Mouse (Mus musculus) forebrain, postnatal 0 days (tissue): ENCODE results near the gene Vezf1. TPM values are rescaled to one million over a fixed set of nuclear protein-coding genes. Genes with fewer than 3 reads are reported as not detected.
A peak's percentile ranks its signal among the peaks of the same experiment; 100 is the strongest.

Source experiments
- ATAC-seq: fragments of 200-750 bp; cut with Nextera tagmentation; 2 replicates; pipeline ENCODE4 v1.8.0; 2017; ENCODE audit warnings: mild to moderate bottlenecking, moderate library complexity
- DNase-seq: peaks from one replicate; pipeline ENCODE4 v3.0.0-alpha.2; 2015
- H3K27ac ChIP-seq: fragments of 300-500 bp; sonication (generic); 2 replicates; pipeline ENCODE4 v1.5.1; 2014; ENCODE audit warnings: low read depth, mild to moderate bottlenecking, antibody characterized with exemption, low read length, moderate library complexity, mixed read lengths
- H3K27me3 ChIP-seq: fragments of 300-500 bp; sonication (generic); 2 replicates; pipeline ENCODE4 v1.6.1; 2014; ENCODE audit warnings: mild to moderate bottlenecking, low read length, mixed read lengths; ENCODE audit not compliant: insufficient read depth
- H3K36me3 ChIP-seq: fragments of 300-500 bp; sonication (generic); 2 replicates; pipeline ENCODE4 v1.6.1; 2014; ENCODE audit warnings: mild to moderate bottlenecking, moderate library complexity; ENCODE audit not compliant: insufficient read depth
- H3K4me1 ChIP-seq: fragments of 300-500 bp; sonication (generic); 2 replicates; pipeline ENCODE4 v1.6.1; 2014; ENCODE audit warnings: antibody characterized with exemption; ENCODE audit not compliant: insufficient read depth
- H3K4me2 ChIP-seq: fragments of 300-500 bp; sonication (generic); 2 replicates; pipeline ENCODE4 v1.6.1; 2014; ENCODE audit warnings: low read depth, mild to moderate bottlenecking, moderate library complexity
- H3K4me3 ChIP-seq: fragments of 300-500 bp; sonication (generic); 2 replicates; pipeline ENCODE4 v1.5.1; 2014; ENCODE audit warnings: low read depth, low read length, mixed read lengths
- H3K9ac ChIP-seq: fragments of 300-500 bp; sonication (generic); 2 replicates; pipeline ENCODE4 v1.6.1; 2014; ENCODE audit warnings: mild to moderate bottlenecking
- H3K9me3 ChIP-seq: fragments of 300-500 bp; sonication (generic); 2 replicates; pipeline ENCODE4 v1.6.1; 2016; ENCODE audit warnings: low read length
- CTCF ChIP-seq: sonication (generic); IDR thresholded peaks from 2 replicates; pipeline ENCODE4 v1.5.1; 2016; ENCODE audit warnings: antibody characterized with exemption, control low read depth, low read depth
- WGBS: fragments of 180-500 bp; shearing (Covaris S2); extraction: QIAGEN DNeasy Blood & Tissue Kit; methylation state at CpG from one replicate; pipeline ENCODE4 v1.1.7; 2014; 5-methylcytosine and 5-hydroxymethylcytosine counted together
- polyA plus RNA-seq: library from polyadenylated mRNA; unstranded; fragments of >200 nt; fragmentation: Nextera tagmentation; extraction: Ambion mirVana; gene quantifications from 2 replicates; pipeline ENCODE4 v1.2.1, GENCODE M21; 2015
- total RNA-seq: library from RNA; depleted of rRNA; stranded (reverse); fragments of >200 nt; gene quantifications from 2 replicates; pipeline ENCODE4 v1.2.3, GENCODE M21; 2014

Vezf1 gene
- total and polyA plus RNA-seq, 2 experiments from 2014 or later: 34.6 to 43.7 TPM

DNA sequence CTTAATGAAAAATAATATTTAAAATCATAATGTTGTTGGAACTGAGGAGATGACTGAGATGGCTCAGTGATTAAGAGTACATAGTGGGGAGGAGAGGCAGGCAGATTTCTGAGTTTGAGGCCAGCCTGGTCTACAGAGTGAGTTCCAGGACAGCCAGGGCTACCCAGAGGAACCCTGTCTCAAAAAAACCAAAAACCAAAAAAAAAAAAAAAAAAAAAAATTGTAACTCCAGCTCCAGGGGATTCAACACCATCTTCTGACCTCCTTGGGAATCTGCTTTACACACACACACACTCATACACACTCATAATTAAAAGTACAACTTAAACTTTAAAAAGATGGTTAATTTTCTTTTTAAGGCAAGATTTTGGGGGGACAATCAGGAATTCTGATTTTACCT, 2.3 kb upstream of the Vezf1 start:
- ATAC-seq: no peak
- Histone ChIP-seq H3K4me3 (no peak overlapping the region), H3K27ac (no peak overlapping the region)

DNA sequence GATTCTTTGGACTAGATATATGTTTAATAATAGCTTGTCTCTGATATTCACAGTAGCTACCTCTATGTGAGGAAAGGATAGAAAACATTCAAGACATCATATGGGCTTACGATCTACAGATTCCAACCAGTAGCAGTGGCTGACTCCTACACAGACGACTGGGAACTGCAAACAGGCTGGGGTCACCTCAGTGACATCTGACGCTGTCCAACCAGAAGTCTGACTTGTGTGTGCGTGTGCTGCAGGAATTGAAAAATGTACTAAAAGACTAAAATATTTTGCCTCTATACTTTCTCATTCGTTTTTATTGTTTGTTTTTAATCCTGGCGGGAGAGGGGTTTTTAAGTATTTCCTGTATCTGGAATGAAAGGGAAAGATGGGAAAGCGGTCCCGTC, 891 bp upstream of the Vezf1 start:
- no peaks in the 10 kb centered on the region for H3K27me3 ChIP-seq
- no peak for ATAC-seq
- H3K9me3 ChIP-seq: no peaks in the 10 kb centered on the region
- no peak for TF ChIP-seq CTCF
- peak overlapping the region; percentile 90 for H3K4me2 ChIP-seq
- peaks cover 21% of the 10 kb centered on the region for H3K4me1 ChIP-seq
- H3K36me3 ChIP-seq: no peaks in the 10 kb centered on the region
- H3K4me3 ChIP-seq: peak overlapping the region; percentile 97
- H3K9ac ChIP-seq: peak overlapping the region; percentile 96
- 3% methylated on average over 8 of the region's 8 CpGs for WGBS
- H3K27ac ChIP-seq: peak overlapping the region; percentile 95
- no peak for DNase-seq

More for the DNA sequence above, 2.3 kb upstream of the Vezf1 start:
- no peak for DNase-seq
- Histone ChIP-seq H3K9ac (no peak overlapping the region), H3K9me3 (no peaks in the 10 kb centered on the region), H3K4me2 (no peak overlapping the region), H3K36me3 (no peaks in the 10 kb centered on the region), H3K4me1 (peaks cover 14% of the 10 kb centered on the region), H3K27me3 (no peaks in the 10 kb centered on the region)
- no peak for TF ChIP-seq CTCF

DNA sequence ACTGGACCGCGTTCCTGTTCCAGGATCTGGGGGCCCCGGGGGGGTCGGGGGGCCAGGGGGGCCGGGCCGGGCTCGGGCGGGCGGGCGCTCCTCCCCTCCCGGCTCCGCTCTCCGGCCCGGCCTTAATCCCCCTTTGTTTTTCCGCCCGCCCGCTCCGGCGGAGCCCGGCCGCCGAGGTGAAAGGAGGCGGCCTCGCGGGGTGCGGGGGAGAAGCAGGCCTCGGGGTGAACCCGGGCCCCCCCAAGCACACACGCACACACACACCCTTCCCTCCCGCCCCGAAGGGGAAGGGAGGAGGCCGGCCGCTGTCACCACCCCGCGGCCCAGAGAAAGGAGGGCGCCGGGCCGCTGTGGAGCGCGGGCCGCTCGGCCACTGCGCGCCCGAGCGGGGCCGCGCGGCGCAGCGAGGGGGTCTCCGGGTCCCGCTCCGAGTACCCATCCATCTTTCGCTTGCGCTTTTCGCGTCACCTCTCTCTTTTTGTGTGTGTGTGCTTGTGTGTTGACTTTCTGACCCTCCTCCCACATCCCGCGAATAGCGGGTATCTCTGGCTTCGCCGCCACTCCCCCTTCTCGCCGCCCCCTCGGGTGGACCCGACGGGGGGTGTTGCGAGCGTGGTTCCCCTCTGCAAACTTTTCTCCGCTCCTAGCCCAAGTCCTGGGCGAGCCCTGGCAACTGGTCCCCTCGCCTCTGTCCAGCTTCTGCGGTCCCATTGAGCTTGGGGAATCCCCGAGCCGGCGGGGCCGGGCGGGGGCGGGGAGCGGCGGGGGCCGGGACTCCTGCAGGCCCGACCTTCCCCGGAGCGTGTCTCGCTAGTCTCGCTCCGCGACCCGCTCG, 549 bp downstream of the Vezf1 start:
- ATAC-seq (peak; percentile 60), DNase-seq (peak; percentile 37)
- H3K27me3 ChIP-seq: no peaks in the 10 kb centered on the region
- H3K4me3 ChIP-seq: peak overlapping the region; percentile 97
- H3K4me1 ChIP-seq: peaks cover 21% of the 10 kb centered on the region
- no peaks in the 10 kb centered on the region for H3K36me3 ChIP-seq
- 3% methylated on average over 61 of the region's 92 CpGs for WGBS
- peak overlapping the region; percentile 96 for H3K9ac ChIP-seq
- H3K9me3 ChIP-seq: no peaks in the 10 kb centered on the region
- H3K4me2 ChIP-seq: peak overlapping the region; percentile 90
- TF ChIP-seq CTCF: no peak
- H3K27ac ChIP-seq: peak overlapping the region; percentile 95

DNA sequence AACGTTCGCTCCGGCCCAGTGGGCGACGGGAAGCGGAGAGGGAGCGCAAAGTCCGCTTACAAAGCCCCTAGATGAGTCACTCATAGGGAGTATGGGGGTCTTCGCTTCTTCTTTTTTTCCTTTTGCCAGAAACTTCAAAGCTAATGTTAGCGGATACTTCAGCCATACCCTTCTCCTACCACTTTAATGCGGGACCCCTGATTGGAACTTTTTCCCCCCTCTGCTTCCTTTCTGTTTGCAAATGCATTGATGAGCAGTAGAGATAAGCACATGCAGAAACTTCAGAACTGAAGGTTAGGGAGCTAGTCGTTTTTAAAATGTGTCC, 1.1 kb downstream of the Vezf1 start:
- Histone ChIP-seq H3K27me3 (no peaks in the 10 kb centered on the region), H3K4me3 (peak overlapping the region; percentile 97), H3K4me1 (peaks cover 21% of the 10 kb centered on the region), H3K36me3 (no peaks in the 10 kb centered on the region), H3K4me2 (peak overlapping the region; percentile 90), H3K9me3 (no peaks in the 10 kb centered on the region), H3K9ac (peak overlapping the region; percentile 96), H3K27ac (peak overlapping the region; percentile 95; the same call in 1 of the 2 replicates)
- ATAC-seq (no peak), DNase-seq (no peak)
- WGBS: 5% methylated on average over 12 of the region's 12 CpGs
- TF ChIP-seq CTCF: no peak

DNA sequence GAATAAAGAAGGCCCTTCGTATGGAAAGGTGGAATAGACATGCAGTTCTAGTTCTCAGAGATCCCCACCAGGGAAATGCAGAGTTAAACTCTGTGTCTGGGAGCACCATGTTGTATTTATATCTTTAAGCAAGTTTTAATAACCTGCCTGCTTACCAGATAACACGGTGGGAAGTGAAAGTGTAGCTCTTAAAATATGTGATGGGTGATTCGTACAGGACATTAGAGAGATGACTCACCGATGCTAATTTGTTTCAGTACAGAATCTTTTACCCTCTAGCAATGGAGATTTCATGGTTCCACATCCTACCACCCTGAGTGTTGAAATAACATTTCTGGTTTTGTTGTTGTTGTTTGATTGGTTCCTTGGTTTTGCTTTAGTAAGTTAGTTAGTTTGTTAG, 2.3 kb downstream of the Vezf1 start:
- ATAC-seq (no peak), DNase-seq (no peak)
- H3K9ac ChIP-seq: 0 out of 2 replicates have a peak overlapping the region, but pooled peaks have one; percentile 6
- H3K36me3 ChIP-seq: peaks cover 4% of the 10 kb centered on the region; the same call in 1 of the 2 replicates
- no peak for TF ChIP-seq CTCF
- no peaks in the 10 kb centered on the region for H3K9me3 ChIP-seq
- 17% methylated on average over 4 of the region's 4 CpGs for WGBS
- H3K4me2 ChIP-seq: peak overlapping the region; percentile 90
- H3K4me1 ChIP-seq: peaks cover 21% of the 10 kb centered on the region
- H3K27ac ChIP-seq: no peak overlapping the region
- no peaks in the 10 kb centered on the region for H3K27me3 ChIP-seq
- peak overlapping the region; percentile 97 for H3K4me3 ChIP-seq

DNA sequence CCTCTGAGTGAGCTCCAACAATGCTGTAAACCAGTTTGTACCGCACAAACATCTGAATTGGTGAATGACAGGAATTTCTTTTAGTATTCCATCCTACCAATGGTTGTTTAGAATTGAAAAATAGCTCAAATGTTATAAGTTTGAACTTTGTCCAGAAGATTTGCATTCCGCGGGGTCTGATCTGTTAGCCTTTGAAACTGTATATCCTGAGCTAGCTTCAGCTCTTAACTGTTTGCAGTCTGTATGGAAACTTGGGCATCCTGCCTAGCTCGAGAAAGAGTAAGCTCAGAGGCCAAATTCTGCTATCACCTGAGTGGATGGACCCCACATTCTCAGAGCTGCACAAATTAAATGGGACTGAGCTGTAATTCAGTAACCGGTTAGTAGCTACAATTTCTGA, 3.0 kb downstream of the Vezf1 start:
- DNase-seq (no peak), ATAC-seq (no peak)
- H3K4me3 ChIP-seq: peak overlapping the region; percentile 11; the same call in 1 of the 2 replicates
- peak overlapping the region; percentile 90 for H3K4me2 ChIP-seq
- H3K27me3 ChIP-seq: no peaks in the 10 kb centered on the region
- no peaks in the 10 kb centered on the region for H3K9me3 ChIP-seq
- 23% methylated on average over 5 of the region's 5 CpGs for WGBS
- peaks cover 4% of the 10 kb centered on the region; the same call in 1 of the 2 replicates for H3K36me3 ChIP-seq
- H3K9ac ChIP-seq: 0 out of 2 replicates have a peak overlapping the region, but pooled peaks have one; percentile 6
- peaks cover 21% of the 10 kb centered on the region for H3K4me1 ChIP-seq
- TF ChIP-seq CTCF: no peak
- no peak overlapping the region for H3K27ac ChIP-seq

DNA sequence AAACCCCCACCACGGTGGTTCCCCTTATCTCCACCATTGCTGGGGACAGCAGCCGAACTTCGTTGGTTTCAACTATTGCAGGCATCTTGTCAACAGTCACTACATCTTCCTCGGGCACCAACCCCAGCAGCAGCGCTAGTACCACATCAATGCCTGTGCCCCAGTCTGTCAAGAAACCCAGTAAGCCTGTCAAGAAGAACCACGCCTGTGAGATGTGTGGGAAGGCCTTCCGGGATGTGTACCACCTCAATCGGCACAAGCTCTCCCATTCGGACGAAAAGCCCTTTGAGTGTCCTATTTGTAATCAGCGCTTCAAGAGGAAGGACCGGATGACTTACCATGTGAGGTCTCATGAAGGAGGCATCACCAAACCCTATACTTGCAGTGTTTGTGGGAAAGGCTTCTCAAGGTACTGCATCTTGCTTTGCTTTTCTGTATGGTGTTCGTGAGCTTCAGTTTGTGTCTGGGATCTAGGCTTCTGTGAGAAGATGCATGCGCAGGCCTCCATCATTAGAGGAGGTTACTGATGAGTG, 5.3 kb downstream of the Vezf1 start:
- WGBS: 77% methylated on average over 14 of the region's 14 CpGs
- Histone ChIP-seq H3K9me3 (no peaks in the 10 kb centered on the region), H3K4me3 (no peak overlapping the region), H3K4me1 (peaks cover 21% of the 10 kb centered on the region), H3K27ac (no peak overlapping the region), H3K9ac (no peak overlapping the region), H3K27me3 (no peaks in the 10 kb centered on the region), H3K36me3 (peaks cover 16% of the 10 kb centered on the region), H3K4me2 (no peak overlapping the region)
- ATAC-seq (no peak), DNase-seq (no peak)
- TF ChIP-seq CTCF: no peak
